Mouse (Mus musculus): ENCODE data around the gene Rgs5. TPM values are rescaled to one million over a fixed set of nuclear protein-coding genes. Genes with fewer than 3 reads are reported as not detected.
A peak's percentile ranks its signal among the peaks of the same experiment; 100 is the strongest.

The Rgs5 gene
- total and polyA plus RNA-seq, 2 experiments from 2014 or later, result 15.6 to 40.6 TPM

DNA sequence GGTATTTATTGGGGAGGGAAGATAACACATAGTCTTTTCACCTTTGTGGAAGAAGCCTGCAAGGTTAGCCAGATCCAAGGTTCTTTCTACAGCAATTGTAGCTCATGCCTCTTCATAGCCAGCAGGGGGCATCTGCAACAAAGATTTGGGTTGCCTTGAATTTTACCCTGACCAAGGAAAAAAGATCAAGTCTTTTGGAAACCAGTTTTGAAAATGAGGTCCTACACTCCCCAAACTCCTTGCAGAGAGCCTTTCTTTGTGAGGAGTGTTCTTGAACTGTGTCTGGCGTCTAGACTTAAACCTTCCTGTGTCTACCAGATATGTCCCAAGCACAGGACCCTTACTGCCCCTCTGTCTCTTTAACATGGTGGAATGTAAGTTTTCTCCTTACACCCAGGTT lies 15.4 kb downstream of the Rgs5 start:
- ATAC-seq, result 0 out of 2 replicates have a peak, but pooled peaks have one; percentile 32

DNA sequence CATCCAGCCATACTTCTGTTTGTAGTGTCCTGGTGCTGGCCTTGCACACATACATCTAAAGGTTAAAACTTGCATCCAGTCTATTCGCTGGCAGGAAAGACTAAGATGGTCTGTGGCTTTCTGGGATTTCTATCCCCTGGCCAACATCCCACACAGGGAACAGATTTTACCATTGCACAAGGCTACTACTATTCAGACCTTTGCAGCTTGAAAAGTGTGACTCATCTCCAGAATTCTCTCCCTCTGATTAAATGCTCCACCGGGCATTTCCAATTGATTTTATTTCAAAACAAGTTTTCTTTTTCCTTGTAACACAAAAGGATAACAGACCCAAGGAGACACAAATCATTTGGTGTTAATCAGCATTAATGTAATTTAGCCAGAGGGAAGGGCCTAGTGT lies 16.5 kb downstream of the Rgs5 start:
- no peak for DNase-seq (ENCODE audit: low spot score)
- WGBS, result 71% methylated on average over 2 of the region's 2 CpGs
- H3K9ac ChIP-seq (replicated peaks; ENCODE audit: low read length), result no peak overlapping the region
- H3K4me3 ChIP-seq (ENCODE audit: low read length), result no peak overlapping the region
- no peaks in the 10 kb centered on the region for H3K9me3 ChIP-seq (ENCODE audit: low read length)
- H3K27me3 ChIP-seq (ENCODE audit: insufficient read depth, low read length), result no peaks in the 10 kb centered on the region
- no peaks in the 10 kb centered on the region for H3K4me1 ChIP-seq (ENCODE audit: insufficient read depth, low read length)
- no peak overlapping the region for H3K27ac ChIP-seq
- TF ChIP-seq CTCF (IDR thresholded peaks at IDR 0.05; ENCODE audit: low read depth), result no peak
- no peak overlapping the region for H3K4me2 ChIP-seq (ENCODE audit: low read depth, low read length)
- H3K36me3 ChIP-seq (ENCODE audit: insufficient read depth, low read length), result no peaks in the 10 kb centered on the region
- ATAC-seq, result no peak

More for the DNA sequence above, 15.4 kb downstream of the Rgs5 start:
- Histone ChIP-seq H3K36me3 (ENCODE audit: insufficient read depth, low read length) (no peaks in the 10 kb centered on the region), H3K9me3 (ENCODE audit: low read length) (no peaks in the 10 kb centered on the region), H3K4me3 (ENCODE audit: low read length) (no peak overlapping the region), H3K4me1 (ENCODE audit: insufficient read depth, low read length) (no peaks in the 10 kb centered on the region), H3K27ac (no peak overlapping the region), H3K27me3 (ENCODE audit: insufficient read depth, low read length) (no peaks in the 10 kb centered on the region), H3K9ac (replicated peaks; ENCODE audit: low read length) (no peak overlapping the region), H3K4me2 (ENCODE audit: low read depth, low read length) (no peak overlapping the region)
- DNase-seq (ENCODE audit: low spot score), result peak; percentile 87
- peak; percentile 82 for TF ChIP-seq CTCF (IDR thresholded peaks at IDR 0.05; ENCODE audit: low read depth)
- WGBS, result 57% methylated on average over 1 of the region's 1 CpGs

DNA sequence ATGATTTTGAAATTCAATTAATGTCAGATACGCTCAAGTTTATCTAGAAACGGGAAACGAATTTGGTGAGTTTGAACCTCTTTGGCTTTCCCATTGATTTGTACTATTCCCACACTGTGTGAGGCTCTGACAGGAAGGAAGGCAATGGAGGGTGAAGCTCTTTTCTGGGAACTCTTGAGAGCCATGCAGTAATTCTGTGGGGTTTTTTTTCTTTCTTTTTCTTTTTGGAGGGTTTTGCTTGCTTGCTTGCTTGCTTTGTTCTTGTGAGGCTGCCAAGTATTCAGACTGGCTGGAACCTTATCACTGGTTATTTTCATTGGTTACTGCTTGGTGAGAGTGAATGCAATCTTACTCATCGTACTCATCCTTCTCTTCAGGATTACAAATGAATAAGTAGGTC lies 17.0 kb downstream of the Rgs5 start:
- Histone ChIP-seq H3K9ac (replicated peaks; ENCODE audit: low read length) (no peak overlapping the region), H3K9me3 (ENCODE audit: low read length) (no peaks in the 10 kb centered on the region), H3K4me1 (ENCODE audit: insufficient read depth, low read length) (no peaks in the 10 kb centered on the region), H3K4me3 (ENCODE audit: low read length) (no peak overlapping the region), H3K27me3 (ENCODE audit: insufficient read depth, low read length) (no peaks in the 10 kb centered on the region), H3K4me2 (ENCODE audit: low read depth, low read length) (no peak overlapping the region), H3K27ac (no peak overlapping the region), H3K36me3 (ENCODE audit: insufficient read depth, low read length) (no peaks in the 10 kb centered on the region)
- DNase-seq (ENCODE audit: low spot score), result no peak
- no peak for TF ChIP-seq CTCF (IDR thresholded peaks at IDR 0.05; ENCODE audit: low read depth)
- WGBS, result 60% methylated on average over 4 of the region's 4 CpGs
- ATAC-seq, result no peak

DNA sequence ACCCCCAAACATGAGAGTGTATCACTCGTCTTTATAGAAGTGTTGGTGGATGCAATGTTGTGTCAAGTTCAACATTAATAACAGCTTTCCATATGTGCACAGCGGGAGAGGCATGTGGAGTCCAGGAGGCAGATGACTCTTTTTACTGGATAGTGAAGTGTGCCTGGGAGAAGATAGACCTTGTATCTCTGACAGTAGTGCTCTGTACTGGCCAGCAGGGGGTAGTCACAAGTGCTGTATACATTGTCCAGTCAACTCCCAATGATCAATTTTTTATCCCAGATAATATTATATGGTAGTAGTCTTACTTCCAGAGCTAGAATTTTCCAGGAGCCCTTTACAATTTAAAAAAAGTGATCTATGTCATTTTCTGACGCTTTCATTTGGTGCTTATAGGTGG lies 18.8 kb downstream of the Rgs5 start:
- DNase-seq (ENCODE audit: low spot score), result no peak
- Histone ChIP-seq H3K4me2 (ENCODE audit: low read depth, low read length) (no peak overlapping the region), H3K9ac (replicated peaks; ENCODE audit: low read length) (no peak overlapping the region), H3K4me3 (ENCODE audit: low read length) (no peak overlapping the region), H3K27me3 (ENCODE audit: insufficient read depth, low read length) (no peaks in the 10 kb centered on the region), H3K27ac (no peak overlapping the region), H3K4me1 (ENCODE audit: insufficient read depth, low read length) (no peaks in the 10 kb centered on the region), H3K36me3 (ENCODE audit: insufficient read depth, low read length) (no peaks in the 10 kb centered on the region), H3K9me3 (ENCODE audit: low read length) (no peaks in the 10 kb centered on the region)
- no peak for ATAC-seq
- WGBS, result 64% methylated on average over 3 of the region's 3 CpGs
- TF ChIP-seq CTCF (IDR thresholded peaks at IDR 0.05; ENCODE audit: low read depth), result peak; percentile 58

GRCm38 (mm10) chr1:169676751-169677150 lies 21.4 kb downstream of the Rgs5 start:
- Histone ChIP-seq H3K4me1 (ENCODE audit: insufficient read depth, low read length) (no peaks in the 10 kb centered on the region), H3K4me3 (ENCODE audit: low read length) (no peak overlapping the region), H3K9ac (replicated peaks; ENCODE audit: low read length) (no peak overlapping the region), H3K36me3 (ENCODE audit: insufficient read depth, low read length) (no peaks in the 10 kb centered on the region), H3K9me3 (ENCODE audit: low read length) (no peaks in the 10 kb centered on the region), H3K27ac (no peak overlapping the region), H3K4me2 (ENCODE audit: low read depth, low read length) (no peak overlapping the region), H3K27me3 (ENCODE audit: insufficient read depth, low read length) (no peaks in the 10 kb centered on the region)
- ATAC-seq (no peak), DNase-seq (ENCODE audit: low spot score) (no peak)
- no peak for TF ChIP-seq CTCF (IDR thresholded peaks at IDR 0.05; ENCODE audit: low read depth)
- 50% methylated on average over 1 of the region's 1 CpGs for WGBS

DNA sequence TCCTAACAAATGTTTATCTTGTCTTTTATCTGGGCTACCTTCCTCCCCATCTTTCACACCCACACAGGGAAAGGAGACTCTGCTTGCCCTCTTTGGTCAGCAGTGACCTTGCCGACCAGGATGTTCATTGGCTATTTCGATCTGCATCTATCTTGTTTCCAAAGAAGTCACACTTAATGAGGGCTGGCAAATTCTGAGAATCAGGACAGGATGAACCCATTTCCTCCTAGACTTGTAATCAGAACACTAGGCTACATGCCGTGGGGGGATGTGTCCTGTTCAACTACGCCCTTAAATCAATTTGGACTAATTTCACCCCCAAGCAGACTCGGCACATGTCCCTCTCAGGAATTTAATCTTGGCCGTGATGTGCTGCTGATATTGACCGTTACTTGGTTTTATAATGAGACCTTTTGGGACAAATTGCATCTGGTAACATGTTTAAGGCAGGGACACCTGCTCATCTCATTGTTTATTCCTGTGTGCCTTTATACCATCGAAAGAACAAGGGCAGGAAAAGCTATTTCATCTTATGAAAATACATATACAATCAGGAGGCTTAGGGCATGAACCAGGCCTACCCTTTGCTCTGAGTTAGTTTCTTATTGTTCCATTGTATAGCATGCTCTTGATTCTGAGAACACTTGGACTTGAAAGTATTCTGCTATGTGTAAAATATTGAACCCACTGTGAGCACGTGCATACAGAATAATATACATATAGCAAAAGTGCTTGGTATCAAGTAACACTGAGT lies 25.3 kb downstream of the Rgs5 start:
- DNase-seq (ENCODE audit: low spot score) (no peak), ATAC-seq (no peak)
- Histone ChIP-seq H3K27me3 (ENCODE audit: insufficient read depth, low read length) (no peaks in the 10 kb centered on the region), H3K36me3 (ENCODE audit: insufficient read depth, low read length) (no peaks in the 10 kb centered on the region), H3K4me1 (ENCODE audit: insufficient read depth, low read length) (no peaks in the 10 kb centered on the region), H3K4me3 (ENCODE audit: low read length) (no peak overlapping the region), H3K27ac (no peak overlapping the region), H3K9ac (replicated peaks; ENCODE audit: low read length) (no peak overlapping the region), H3K9me3 (ENCODE audit: low read length) (no peaks in the 10 kb centered on the region), H3K4me2 (ENCODE audit: low read depth, low read length) (no peak overlapping the region)
- 78% methylated on average over 9 of the region's 9 CpGs for WGBS
- TF ChIP-seq CTCF (IDR thresholded peaks at IDR 0.05; ENCODE audit: low read depth), result no peak

DNA sequence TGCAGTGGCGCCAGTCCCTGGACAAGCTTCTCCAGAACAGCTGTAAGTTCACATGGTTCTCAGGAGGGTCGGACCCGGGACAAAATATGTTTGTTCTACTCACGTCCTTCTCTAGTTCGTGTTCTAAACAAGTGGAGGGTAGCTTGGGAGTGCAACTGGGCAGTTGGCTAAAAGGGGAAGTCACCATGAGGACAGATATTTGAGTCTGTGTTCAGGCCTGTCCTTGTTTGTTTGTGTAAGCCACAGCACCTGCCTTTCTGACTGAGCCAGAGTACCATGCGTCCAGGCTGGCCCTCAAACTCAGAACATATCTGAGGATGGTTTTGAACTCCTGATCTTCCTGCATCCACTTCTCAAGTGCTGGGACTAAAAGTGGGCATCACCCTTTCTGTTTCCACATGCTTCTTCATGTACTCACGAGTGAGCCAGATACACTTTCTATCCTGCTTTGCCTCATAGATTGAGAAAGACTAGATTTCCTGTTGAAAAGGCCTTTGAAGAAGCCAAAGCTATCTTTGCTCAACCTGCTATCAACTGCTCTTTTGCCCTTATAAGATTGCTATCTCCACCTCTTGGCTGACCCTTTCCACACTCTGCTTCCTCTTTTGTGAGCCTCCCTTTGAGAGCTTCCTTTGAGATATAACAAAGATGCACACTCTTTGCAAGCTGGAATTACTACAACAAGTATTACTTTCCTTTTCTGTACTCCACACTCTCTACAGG lies 27.6 kb downstream of the Rgs5 start:
- Histone ChIP-seq H3K27ac (no peak overlapping the region), H3K27me3 (ENCODE audit: insufficient read depth, low read length) (no peaks in the 10 kb centered on the region), H3K9ac (replicated peaks; ENCODE audit: low read length) (no peak overlapping the region), H3K36me3 (ENCODE audit: insufficient read depth, low read length) (no peaks in the 10 kb centered on the region), H3K4me3 (ENCODE audit: low read length) (no peak overlapping the region), H3K4me1 (ENCODE audit: insufficient read depth, low read length) (no peaks in the 10 kb centered on the region), H3K9me3 (ENCODE audit: low read length) (no peaks in the 10 kb centered on the region), H3K4me2 (ENCODE audit: low read depth, low read length) (no peak overlapping the region)
- ATAC-seq, result no peak
- no peak for DNase-seq (ENCODE audit: low spot score)
- WGBS, result 88% methylated on average over 7 of the region's 7 CpGs
- no peak for TF ChIP-seq CTCF (IDR thresholded peaks at IDR 0.05; ENCODE audit: low read depth)
